Mouse (Mus musculus): Measurements from ENCODE around the gene Gm28827. TPM values are rescaled to one million over a fixed set of nuclear protein-coding genes. Genes with fewer than 3 reads are reported as not detected.
"Not testable (repeated sequence)": the region's sequence is repeated elsewhere in the genome, so short reads cannot be mapped to it uniquely, and the experiment has no call there.

The Gm28827 gene
- not detected in 2 replicates for polyA plus RNA-seq (2014; fragmentation: Nextera tagmentation; extraction: Ambion mirVana)

DNA sequence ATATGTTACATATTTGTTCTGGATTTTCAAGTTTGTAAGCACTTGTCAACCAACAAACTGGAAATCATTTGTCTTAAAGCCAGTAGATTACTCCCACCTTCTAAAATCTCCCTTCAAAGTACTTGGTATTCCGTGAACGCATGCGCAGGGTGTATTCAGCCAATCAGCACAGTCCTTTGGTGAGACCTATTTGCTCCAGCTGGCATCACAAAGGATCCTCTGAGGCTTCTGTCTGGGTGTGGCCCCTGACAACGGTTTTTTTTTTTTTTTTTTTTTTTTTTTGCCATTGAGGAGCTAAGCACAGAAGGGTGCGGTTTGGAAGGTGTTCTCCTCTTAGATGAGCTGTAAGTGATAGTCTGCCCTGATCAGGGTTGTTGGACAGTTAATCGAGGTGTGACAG is at the start of gene Gm28827:
Gene Gm28827 (plus strand): TSS at position 301 of the 400 bp plus-strand sequence.
- H3K4me3 ChIP-seq (ENCODE audit: low read length); H3K4me2 ChIP-seq (replicated peaks; ENCODE audit: low read depth, low read length); H3K4me1 ChIP-seq (ENCODE audit: control insufficient read depth, insufficient read depth, low read length); H3K9ac ChIP-seq (ENCODE audit: low read depth, low read length); H3K27me3 ChIP-seq (ENCODE audit: control insufficient read depth, insufficient read depth, low read length); ATAC-seq (ENCODE audit: low FRiP score, low TSS enrichment); H3K9me3 ChIP-seq (ENCODE audit: control insufficient read depth, low read length); H3K36me3 ChIP-seq (ENCODE audit: control insufficient read depth, insufficient read depth, low read length); H3K27ac ChIP-seq (ENCODE audit: low read depth, low read length): not testable (repeated sequence)
- no CpG with 5 or more reads among the region's 6 CpGs for WGBS
